Mouse (Mus musculus) limb, embryonic 12.5 days (tissue): ENCODE results near the gene Fads2. TPM values are rescaled to one million over a fixed set of nuclear protein-coding genes. Genes with fewer than 3 reads are reported as not detected.

Experiments
- ATAC-seq: fragments of 200-750 bp; cut with Nextera tagmentation; 2 replicates; pipeline ENCODE4 v1.8.0; 2017; ENCODE audit warnings: low read depth, moderate TSS enrichment; ENCODE audit not compliant: insufficient number of reproducible peaks, insufficient read depth, low FRiP score, low TSS enrichment
- H3K27ac ChIP-seq: fragments of 300-500 bp; sonication (generic); 2 replicates; pipeline ENCODE4 v1.5.1; 2016; ENCODE audit warnings: mild to moderate bottlenecking, moderate library complexity
- H3K27me3 ChIP-seq: fragments of 300-500 bp; sonication (generic); 2 replicates; pipeline ENCODE4 v1.6.1; 2016; ENCODE audit warnings: mild to moderate bottlenecking, moderate library complexity
- H3K36me3 ChIP-seq: fragments of 300-500 bp; sonication (generic); 2 replicates; pipeline ENCODE4 v1.6.1; 2016; ENCODE audit warnings: mild to moderate bottlenecking, moderate library complexity
- H3K4me1 ChIP-seq: fragments of 300-500 bp; sonication (generic); replicated peaks from 2 replicates; pipeline ENCODE4 v1.6.1; 2016
- H3K4me2 ChIP-seq: fragments of 300-500 bp; sonication (generic); 2 replicates; pipeline ENCODE4 v1.6.1; 2016; ENCODE audit warnings: mild to moderate bottlenecking, moderate library complexity
- H3K4me3 ChIP-seq: fragments of 300-500 bp; sonication (generic); replicated peaks from 2 replicates; pipeline ENCODE4 v1.5.1; 2016; ENCODE audit warnings: mild to moderate bottlenecking
- H3K9ac ChIP-seq: fragments of 300-500 bp; sonication (generic); replicated peaks from 2 replicates; pipeline ENCODE4 v1.6.1; 2016; ENCODE audit warnings: mild to moderate bottlenecking, moderate library complexity
- H3K9me3 ChIP-seq: fragments of 300-500 bp; sonication (generic); 2 replicates; pipeline ENCODE4 v1.6.1; 2016; ENCODE audit warnings: mild to moderate bottlenecking, moderate library complexity
- WGBS: fragments of 180-500 bp; shearing (Covaris S2); methylation state at CpG from one replicate; pipeline ENCODE4 v1.1.7; 2016; 5-methylcytosine and 5-hydroxymethylcytosine counted together
- polyA plus RNA-seq: library from polyadenylated mRNA; unstranded; fragments of >200 nt; fragmentation: Nextera tagmentation; extraction: Ambion mirVana; gene quantifications from 2 replicates; pipeline ENCODE4 v1.2.1, GENCODE M21; 2016

Fads2 gene
- polyA plus RNA-seq, 1 experiment from 2014 or later, result 117 TPM

- no peak overlapping the region for H3K4me3 ChIP-seq
- H3K4me1 ChIP-seq, result peaks cover 47% of the 10 kb centered on the region
- no peaks in the 10 kb centered on the region; the same call in 1 of the 2 replicates for H3K27me3 ChIP-seq
- H3K9ac ChIP-seq, result no peak overlapping the region
- peak overlapping the region; percentile 64; the same call in 1 of the 2 replicates for H3K27ac ChIP-seq
- no peak overlapping the region for H3K4me2 ChIP-seq
- H3K9me3 ChIP-seq, result no peaks in the 10 kb centered on the region
- H3K36me3 ChIP-seq, result peaks cover 20% of the 10 kb centered on the region
- no peak for ATAC-seq
- WGBS, result 72% methylated on average over 9 of the region's 9 CpGs
Observed at GRCm38 (mm10) chr19:10023304-10023758, 78.2 kb downstream of the Fads2 start.

GRCm38 (mm10) chr19:10022414-10023303, 78.9 kb downstream of the Fads2 start:
- H3K4me1 ChIP-seq, result peaks cover 52% of the 10 kb centered on the region
- ATAC-seq, result no peak

GRCm38 (mm10) chr19:10021981-10022380, 79.6 kb downstream of the Fads2 start:
- Histone ChIP-seq H3K4me3 (no peak overlapping the region), H3K9ac (0 out of 2 replicates have a peak overlapping the region, but pooled peaks have one; percentile 2), H3K36me3 (peaks cover 7% of the 10 kb centered on the region), H3K27me3 (no peaks in the 10 kb centered on the region; the same call in 1 of the 2 replicates), H3K27ac (0 out of 2 replicates have a peak overlapping the region, but pooled peaks have one; percentile 35), H3K4me1 (peaks cover 58% of the 10 kb centered on the region), H3K9me3 (no peaks in the 10 kb centered on the region), H3K4me2 (no peak overlapping the region)
- 90% methylated on average over 2 of the region's 2 CpGs for WGBS
- no peak for ATAC-seq

More at GRCm38 (mm10) chr19:10022414-10023303, 78.9 kb downstream of the Fads2 start:
- Histone ChIP-seq H3K9me3 (no peaks in the 10 kb centered on the region), H3K36me3 (peaks cover 14% of the 10 kb centered on the region), H3K27me3 (no peaks in the 10 kb centered on the region; the same call in 1 of the 2 replicates), H3K4me3 (no peak overlapping the region), H3K4me2 (no peak overlapping the region), H3K27ac (peak overlapping the region; percentile 64; the same call in 1 of the 2 replicates), H3K9ac (no peak overlapping the region)
- 75% methylated on average over 5 of the region's 5 CpGs for WGBS

- no peaks in the 10 kb centered on the region for H3K36me3 ChIP-seq
- H3K4me2 ChIP-seq, result peak overlapping the region; percentile 92
- no peaks in the 10 kb centered on the region for H3K27me3 ChIP-seq
- H3K27ac ChIP-seq, result no peak overlapping the region
- H3K4me1 ChIP-seq, result peaks cover 61% of the 10 kb centered on the region
- H3K4me3 ChIP-seq, result peak overlapping the region; percentile 62
- WGBS, result 56% methylated on average over 4 of the region's 4 CpGs
- peak overlapping the region; percentile 72 for H3K9ac ChIP-seq
- ATAC-seq, result no peak
- no peaks in the 10 kb centered on the region for H3K9me3 ChIP-seq
Observed at GRCm38 (mm10) chr19:10019214-10019760, 82.3 kb downstream of the Fads2 start.

- Histone ChIP-seq H3K9me3 (no peaks in the 10 kb centered on the region), H3K4me2 (peak overlapping the region; percentile 92), H3K9ac (peak overlapping the region; percentile 72), H3K4me3 (peak overlapping the region; percentile 62), H3K36me3 (no peaks in the 10 kb centered on the region), H3K27me3 (no peaks in the 10 kb centered on the region), H3K4me1 (peaks cover 68% of the 10 kb centered on the region), H3K27ac (peak overlapping the region; percentile 87)
- 1% methylated on average over 3 of the region's 3 CpGs for WGBS
- ATAC-seq, result no peak
Observed at GRCm38 (mm10) chr19:10018527-10018818, 83.1 kb downstream of the Fads2 start.

- WGBS, result 5% methylated on average over 44 of the region's 44 CpGs
- peak; percentile 86 for ATAC-seq
- Histone ChIP-seq H3K4me3 (peak overlapping the region; percentile 62), H3K4me1 (peaks cover 68% of the 10 kb centered on the region), H3K27ac (peak overlapping the region; percentile 87), H3K9ac (peak overlapping the region; percentile 72), H3K27me3 (no peaks in the 10 kb centered on the region), H3K4me2 (peak overlapping the region; percentile 92), H3K9me3 (no peaks in the 10 kb centered on the region), H3K36me3 (no peaks in the 10 kb centered on the region)
Observed at GRCm38 (mm10) chr19:10017637-10018526, 83.7 kb downstream of the Fads2 start.

- Histone ChIP-seq H3K27me3 (no peaks in the 10 kb centered on the region), H3K9ac (no peak overlapping the region), H3K4me2 (no peak overlapping the region), H3K4me1 (peaks cover 64% of the 10 kb centered on the region), H3K9me3 (no peaks in the 10 kb centered on the region), H3K27ac (no peak overlapping the region), H3K36me3 (no peaks in the 10 kb centered on the region), H3K4me3 (no peak overlapping the region)
- ATAC-seq, result no peak
- WGBS, result 92% methylated on average over 4 of the region's 4 CpGs
Observed at GRCm38 (mm10) chr19:10016151-10016550, 85.4 kb downstream of the Fads2 start.

GRCm38 (mm10) chr19:10015442-10015841, 86.1 kb downstream of the Fads2 start:
- Histone ChIP-seq H3K4me3 (no peak overlapping the region), H3K27ac (peak overlapping the region; percentile 45; the same call in 1 of the 2 replicates), H3K36me3 (no peaks in the 10 kb centered on the region), H3K9me3 (no peaks in the 10 kb centered on the region), H3K4me1 (peaks cover 64% of the 10 kb centered on the region), H3K27me3 (no peaks in the 10 kb centered on the region), H3K4me2 (no peak overlapping the region), H3K9ac (no peak overlapping the region)
- WGBS, result 72% methylated on average over 4 of the region's 4 CpGs
- no peak for ATAC-seq

GRCm38 (mm10) chr19:10014824-10015223, 86.7 kb downstream of the Fads2 start:
- Histone ChIP-seq H3K4me1 (peaks cover 61% of the 10 kb centered on the region), H3K36me3 (no peaks in the 10 kb centered on the region), H3K4me3 (no peak overlapping the region), H3K27me3 (no peaks in the 10 kb centered on the region), H3K27ac (peak overlapping the region; percentile 96), H3K4me2 (no peak overlapping the region), H3K9me3 (no peaks in the 10 kb centered on the region), H3K9ac (0 out of 2 replicates have a peak overlapping the region, but pooled peaks have one; percentile 23)
- ATAC-seq, result no peak
- 70% methylated on average over 13 of the region's 13 CpGs for WGBS

- no peak overlapping the region for H3K9ac ChIP-seq
- H3K36me3 ChIP-seq, result no peaks in the 10 kb centered on the region
- no peak overlapping the region for H3K4me3 ChIP-seq
- peaks cover 52% of the 10 kb centered on the region for H3K4me1 ChIP-seq
- no peaks in the 10 kb centered on the region for H3K9me3 ChIP-seq
- 4% methylated on average over 5 of the region's 5 CpGs for WGBS
- H3K27ac ChIP-seq, result peak overlapping the region; percentile 96
- ATAC-seq, result peak; percentile 76
- H3K4me2 ChIP-seq, result 0 out of 2 replicates have a peak overlapping the region, but pooled peaks have one; percentile 34
- H3K27me3 ChIP-seq, result no peaks in the 10 kb centered on the region
Observed at GRCm38 (mm10) chr19:10013913-10014312, 87.6 kb downstream of the Fads2 start.
